Mouse (Mus musculus) lung, adult 2 months (tissue): Measurements from ENCODE around the gene Tgm1.

Experiments used
- CTCF ChIP-seq: fragments of 200-500 bp; IDR thresholded peaks from 2 replicates; pipeline ENCODE4 v1.5.1; 2011; ENCODE audit warnings: mild to moderate bottlenecking, low read length, control low read depth; ENCODE audit not compliant: insufficient read depth
- POLR2A ChIP-seq: fragments of 200-500 bp; IDR thresholded peaks from 2 replicates; pipeline ENCODE4 v1.6.1; 2011; ENCODE audit warnings: low read depth, mild to moderate bottlenecking, control low read depth, low read length, borderline replicate concordance; ENCODE audit errors: extremely low read depth

DNA sequence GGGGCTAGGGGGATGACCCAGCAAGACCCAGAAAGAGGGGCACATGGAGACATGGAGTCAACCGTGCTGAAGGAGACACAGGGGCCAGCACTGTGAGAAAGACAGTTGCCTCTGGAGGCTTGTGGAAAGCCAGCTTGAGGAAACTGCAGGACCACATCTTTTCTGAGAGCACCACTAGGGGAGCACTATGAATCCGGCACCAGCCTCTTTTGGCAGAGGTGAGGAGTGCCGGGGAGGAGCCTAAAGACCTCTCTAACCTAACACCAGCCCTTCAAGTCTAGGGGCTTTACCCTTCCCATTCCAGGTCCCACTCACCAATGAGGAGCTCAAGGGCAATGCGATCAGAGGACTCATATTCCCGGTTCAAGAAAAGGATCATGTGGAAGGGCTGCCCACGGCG is 1.9 kb downstream of the Tgm1 start:
- no peak for TF ChIP-seq POLR2A
- TF ChIP-seq CTCF: no peak
